In the genomic region with DNA sequence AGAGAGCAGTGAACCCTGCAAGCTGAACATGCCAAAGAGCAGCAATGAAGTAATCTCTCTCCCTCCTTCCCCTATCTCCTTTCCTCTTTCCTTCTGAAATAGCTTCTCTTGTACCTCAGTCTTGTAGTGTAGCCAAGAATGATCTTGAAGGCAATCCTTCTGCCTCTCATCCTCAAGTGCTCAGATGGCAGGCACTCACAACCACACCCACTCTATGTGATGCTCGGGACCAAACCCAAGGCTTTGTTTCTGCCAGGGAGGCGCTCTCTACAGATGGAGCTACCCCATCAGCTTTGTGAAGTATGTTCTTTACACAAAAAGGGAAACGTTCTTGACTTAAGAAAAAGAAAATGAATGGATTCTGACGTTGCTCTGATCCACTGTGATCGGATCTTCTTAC, we compare ENCODE assay signal across 19 mouse cellular contexts.
"Had no signal": no experiment of that assay in that cellular context is flagged by ENCODE, and none has a peak within 500 bp of the region (broad histone marks: within the 10 kb centered on the region; RNA-seq: fewer than 3 reads in every experiment).

No protein-coding gene starts in this region.

- H3K27ac ChIP-seq: kidney, embryonic 15.5 days; left cerebral cortex, adult 2 months; liver, embryonic 13.5 days; midbrain, embryonic 10.5 days; midbrain, embryonic 13.5 days; neural tube, embryonic 13.5 days had no signal

- H3K9me3 ChIP-seq: kidney, embryonic 15.5 days; liver, embryonic 13.5 days; megakaryocyte, embryonic 14.5 days; midbrain, embryonic 10.5 days; midbrain, embryonic 13.5 days; neural tube, embryonic 13.5 days had no signal

- H3K4me3 ChIP-seq: kidney, embryonic 15.5 days; left cerebral cortex, adult 2 months; liver, embryonic 13.5 days; megakaryocyte, embryonic 14.5 days; midbrain, embryonic 10.5 days; midbrain, embryonic 13.5 days; myocyte; neural tube, embryonic 13.5 days had no signal

- ATAC-seq: midbrain, embryonic 13.5 days; midbrain, embryonic 16.5 days had no signal

- H3K27me3 ChIP-seq: kidney, embryonic 15.5 days; liver, embryonic 13.5 days; midbrain, embryonic 13.5 days; neural tube, embryonic 13.5 days had no signal

- H3K4me1 ChIP-seq: neural tube, embryonic 13.5 days had no signal

- H3K36me3 ChIP-seq: kidney, embryonic 15.5 days; liver, embryonic 13.5 days; midbrain, embryonic 10.5 days; midbrain, embryonic 13.5 days; neural tube, embryonic 13.5 days had no signal

- DNase-seq: kidney, adult 11 months; kidney, adult 8-10 months; kidney, postnatal 10 days; kidney, postnatal 36 days; liver, embryonic 13.5 days; lung, embryonic 14.5 days; lung, postnatal 14 days; lung, postnatal 4 days; retina, postnatal 1 day; right cerebral cortex, postnatal 25 days; thymus, postnatal 25 days had no signal

- H3K9ac ChIP-seq: kidney, embryonic 15.5 days; liver, embryonic 13.5 days; lung, embryonic 14.5 days; midbrain, embryonic 13.5 days; neural tube, embryonic 13.5 days had no signal

- H3K4me2 ChIP-seq: kidney, embryonic 15.5 days; liver, embryonic 13.5 days; lung, embryonic 14.5 days; midbrain, embryonic 13.5 days; neural tube, embryonic 13.5 days had no signal
